Mouse (Mus musculus) ES-E14 (cell line): ENCODE data around the gene Kirrel3. TPM values are rescaled to one million over a fixed set of nuclear protein-coding genes. Genes with fewer than 3 reads are reported as not detected.

Source experiments
- DNase-seq: peaks from one replicate; pipeline ENCODE4 v3.0.0-alpha.2; 2013; ENCODE audit warnings: low read depth, low spot score
- H3K27ac ChIP-seq: 2 replicates; pipeline ENCODE4 v1.5.1; 2012; ENCODE audit warnings: low read depth, mild to moderate bottlenecking, low read length, moderate library complexity, mixed read lengths; ENCODE audit not compliant: poor library complexity, insufficient read depth, severe bottlenecking
- H3K36me3 ChIP-seq: 2 replicates; pipeline ENCODE4 v1.6.1; 2012; ENCODE audit warnings: mild to moderate bottlenecking, low read length, moderate library complexity, mixed read lengths; ENCODE audit not compliant: control insufficient read depth, poor library complexity, insufficient read depth, severe bottlenecking
- H3K4me1 ChIP-seq, 2 experiments: fragments of 150-350 bp in 1 of 2; sonication (generic) in 1 of 2; 2 replicates each; pipeline ENCODE4 v1.6.1; 2012; ENCODE audit warnings: low read length in 2 of 2, mild to moderate bottlenecking in 1 of 2, mixed read lengths in 1 of 2; ENCODE audit not compliant: control insufficient read depth in 2 of 2, insufficient read depth in 2 of 2, poor library complexity in 1 of 2
- H3K4me3 ChIP-seq, 2 experiments: fragments of 150-350 bp in 1 of 2; sonication (generic) in 1 of 2; 2 replicates each; pipeline ENCODE4 v1.5.1; 2012; ENCODE audit warnings: low read length in 2 of 2, low read depth in 1 of 2, mild to moderate bottlenecking in 1 of 2, mixed read lengths in 1 of 2; ENCODE audit not compliant: insufficient read depth in 1 of 2, poor library complexity in 1 of 2, severe bottlenecking in 1 of 2
- H3K9ac ChIP-seq: 2 replicates; pipeline ENCODE4 v1.6.1; 2012; ENCODE audit warnings: low read depth, mild to moderate bottlenecking, low read length, mixed read lengths; ENCODE audit not compliant: poor library complexity, insufficient read depth, severe bottlenecking
- H3K9me3 ChIP-seq: fragments of 150-350 bp; sonication (generic); 2 replicates; pipeline ENCODE4 v1.6.1; 2012; ENCODE audit warnings: low read depth, mild to moderate bottlenecking, low read length; ENCODE audit not compliant: control insufficient read depth, insufficient read depth
- CHD2 ChIP-seq: IDR thresholded peaks from 2 replicates; pipeline ENCODE4 v1.6.1; 2014; ENCODE audit warnings: mild to moderate bottlenecking, low read depth, low read length, inconsistent platforms
- HCFC1 ChIP-seq: IDR thresholded peaks from 2 replicates; pipeline ENCODE4 v1.6.1; 2012; ENCODE audit warnings: low read length, inconsistent platforms, borderline replicate concordance; ENCODE audit not compliant: insufficient read depth
- MAFK ChIP-seq: IDR thresholded peaks from 2 replicates; pipeline ENCODE4 v1.6.1; 2014; ENCODE audit warnings: mild to moderate bottlenecking, low read depth, low read length, inconsistent platforms; ENCODE audit not compliant: insufficient read depth
- ZC3H11A ChIP-seq: IDR thresholded peaks from 2 replicates; pipeline ENCODE4 v1.6.1; 2012; ENCODE audit warnings: low read depth, mild to moderate bottlenecking, inconsistent platforms, low read length, borderline replicate concordance
- ZNF384 ChIP-seq: IDR thresholded peaks from 2 replicates; pipeline ENCODE4 v1.6.1; 2012; ENCODE audit warnings: low read depth, low read length, inconsistent platforms
- in situ Hi-C, 2 experiments: fragments of 600-800 bp; cut with MboI; formaldehyde crosslinking; loops; one replicate each; pipeline ENCODE4 v1.15.1; 2025; ENCODE audit warnings: low sequenced_read_pairs in 2 of 2, inconsistent platforms in 1 of 2; ENCODE audit not compliant: unreplicated experiment in 2 of 2
- total RNA-seq: library from RNA; depleted of rRNA; stranded (reverse); fragments of 300-350 nt; gene quantifications from 2 replicates; pipeline ENCODE4 v1.2.3, GENCODE M21; 2012

Kirrel3 gene
- total RNA-seq, 1 experiment, result 0.67 TPM

DNA sequence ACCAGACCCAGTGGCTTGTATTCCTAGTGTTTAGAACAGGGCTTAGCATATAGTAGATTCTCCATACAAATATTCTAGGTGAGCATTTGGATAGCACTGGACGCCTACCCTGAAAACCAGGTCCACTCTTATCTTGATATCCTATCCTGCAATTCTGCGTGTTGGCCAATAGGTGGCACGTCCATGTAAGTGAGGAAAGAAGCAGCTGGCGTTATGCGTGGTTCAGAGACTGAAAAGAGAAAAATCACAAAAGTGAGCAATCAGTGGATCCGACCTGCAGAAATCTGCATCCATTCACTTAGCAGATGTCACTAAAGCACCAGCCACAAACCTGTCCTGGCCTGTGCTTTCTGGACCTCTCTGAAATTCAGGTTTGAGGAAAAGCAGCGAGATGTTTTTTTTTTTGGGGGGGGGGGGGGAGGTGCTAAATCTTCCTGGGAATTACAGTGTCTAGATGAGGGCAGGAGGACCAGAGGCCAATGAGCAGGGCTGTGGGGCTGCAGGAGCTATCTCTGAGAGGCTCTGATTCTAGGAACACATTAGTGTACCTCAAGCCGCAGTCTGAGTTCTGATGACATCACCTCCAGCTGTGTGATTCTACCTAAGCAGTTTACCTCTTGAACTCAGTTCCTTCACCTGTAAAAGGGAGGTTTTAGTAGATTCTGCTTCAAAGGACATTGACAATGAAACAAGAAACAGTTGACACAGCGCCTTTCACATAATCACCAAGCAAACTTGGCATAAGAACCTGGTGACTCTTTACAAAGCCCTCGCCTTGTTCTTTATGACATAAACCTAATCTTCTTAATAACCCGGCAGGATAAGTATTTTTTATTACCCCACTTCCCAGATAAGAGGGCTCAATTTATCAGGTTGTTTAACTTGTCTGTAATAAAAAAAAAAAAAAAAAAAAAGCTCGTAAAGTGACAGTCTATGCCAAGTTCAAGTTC, 498.1 kb downstream of the Kirrel3 start:
- Histone ChIP-seq H3K9ac (no peak overlapping the region), H3K9me3 (no peaks in the 10 kb centered on the region), H3K36me3 (no peaks in the 10 kb centered on the region), H3K4me1 (peaks cover 0 to 2% of the 10 kb centered on the region in 2 experiments; a peak in 1 of 4 replicates), H3K4me3 (no peak overlapping the region), H3K27ac (no peak overlapping the region)
- peak; percentile 60 for TF ChIP-seq ZC3H11A
- no peak for TF ChIP-seq MAFK
- TF ChIP-seq ZNF384, result no peak
- TF ChIP-seq CHD2, result no peak
- TF ChIP-seq HCFC1, result no peak
- in situ Hi-C loops, result no loop called here
- no peak for DNase-seq

GRCm38 (mm10) chr9:34986156-34986555, 500.5 kb downstream of the Kirrel3 start:
- Histone ChIP-seq H3K9ac (no peak overlapping the region), H3K9me3 (no peaks in the 10 kb centered on the region), H3K36me3 (no peaks in the 10 kb centered on the region), H3K4me1 (peaks cover 2 to 4% of the 10 kb centered on the region in 2 experiments; a peak in 2 of 4 replicates), H3K27ac (no peak overlapping the region), H3K4me3 (no peak overlapping the region)
- in situ Hi-C loops, result no loop called here
- no peak for TF ChIP-seq HCFC1
- TF ChIP-seq CHD2, result no peak
- no peak for TF ChIP-seq ZNF384
- no peak for TF ChIP-seq MAFK
- TF ChIP-seq ZC3H11A, result no peak
- DNase-seq, result no peak

- H3K4me3 ChIP-seq, result no peak overlapping the region
- no peak for TF ChIP-seq MAFK
- TF ChIP-seq ZNF384, result no peak
- TF ChIP-seq CHD2, result no peak
- TF ChIP-seq ZC3H11A, result no peak
- TF ChIP-seq HCFC1, result no peak
- no peak for DNase-seq
- in situ Hi-C loops, result no loop called here
- no peaks in the 10 kb centered on the region for H3K9me3 ChIP-seq
- H3K27ac ChIP-seq, result no peak overlapping the region
- peaks cover 4 to 7% of the 10 kb centered on the region in 2 experiments for H3K4me1 ChIP-seq
- H3K9ac ChIP-seq, result no peak overlapping the region
- no peaks in the 10 kb centered on the region for H3K36me3 ChIP-seq
Measured at GRCm38 (mm10) chr9:34987422-34988148, 501.9 kb downstream of the Kirrel3 start.

GRCm38 (mm10) chr9:34988683-34989082, 503.0 kb downstream of the Kirrel3 start:
- no peak overlapping the region for H3K4me3 ChIP-seq
- in situ Hi-C loops, result no loop called here
- H3K9me3 ChIP-seq, result no peaks in the 10 kb centered on the region
- no peaks in the 10 kb centered on the region for H3K36me3 ChIP-seq
- no peak overlapping the region for H3K9ac ChIP-seq
- DNase-seq, result no peak
- no peak overlapping the region for H3K27ac ChIP-seq
- TF ChIP-seq MAFK, result no peak
- TF ChIP-seq ZC3H11A, result no peak
- no peak for TF ChIP-seq HCFC1
- TF ChIP-seq CHD2, result no peak
- peaks cover 10 to 15% of the 10 kb centered on the region in 2 experiments for H3K4me1 ChIP-seq
